Mouse (Mus musculus) left cerebral cortex, adult 11 months (tissue): ENCODE results near the gene Actr3b.
"Not testable (repeated sequence)": the region's sequence is repeated elsewhere in the genome, so short reads cannot be mapped to it uniquely, and the experiment has no call there.

ENCODE experiments used
- DNase-seq: peaks from one replicate; pipeline ENCODE4 v3.0.0; 2022; ENCODE audit warnings: low spot score

Actr3b gene

DNA sequence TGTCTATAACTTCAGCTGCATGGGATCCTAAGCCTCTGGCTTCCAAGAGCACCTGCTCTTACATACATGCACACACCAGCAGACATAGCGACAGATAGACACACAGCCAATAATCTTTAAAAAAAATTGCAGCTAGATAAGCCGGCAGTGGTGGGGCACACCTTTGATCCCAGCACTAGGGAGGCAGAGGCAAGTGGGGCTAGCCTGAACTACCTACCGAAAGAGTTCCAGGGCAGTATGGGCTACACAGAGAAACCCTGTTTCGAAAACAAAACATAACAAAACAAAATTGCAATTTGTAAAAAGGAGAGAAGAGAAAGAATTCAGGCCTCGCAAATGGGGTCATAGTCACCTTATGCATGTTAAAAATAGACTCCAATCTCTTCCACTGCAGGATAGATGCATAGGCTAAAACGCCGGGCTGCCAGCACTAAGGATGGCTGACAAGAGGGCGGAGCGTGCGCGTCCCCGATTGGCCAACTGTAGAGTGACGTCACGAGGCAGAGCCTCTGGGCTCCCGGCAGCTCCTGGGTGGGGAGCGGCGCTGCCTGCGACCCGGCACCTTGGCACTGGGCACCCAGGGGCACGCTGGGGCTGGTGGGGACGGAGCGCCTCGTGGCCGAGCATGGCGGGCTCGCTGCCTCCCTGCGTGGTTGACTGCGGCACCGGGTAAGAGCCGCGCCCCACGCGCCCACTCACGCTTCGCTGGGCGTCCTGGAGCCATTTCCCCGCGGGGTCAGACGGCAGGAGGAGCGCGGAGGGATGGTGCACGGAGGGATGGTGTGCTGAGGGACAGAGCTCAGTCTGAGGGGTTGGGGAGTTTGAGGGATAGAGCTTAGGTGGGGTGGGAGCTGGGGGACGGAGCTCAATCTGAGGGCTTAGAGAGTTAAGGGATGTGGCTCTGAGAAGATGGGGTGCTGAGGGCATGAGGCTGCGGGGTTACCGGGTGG, at the start of gene Actr3b:
Gene Actr3b, plus strand, starts transcription at position 538 of the 950 bp plus-strand sequence.
- peak; percentile 85 for DNase-seq

DNA sequence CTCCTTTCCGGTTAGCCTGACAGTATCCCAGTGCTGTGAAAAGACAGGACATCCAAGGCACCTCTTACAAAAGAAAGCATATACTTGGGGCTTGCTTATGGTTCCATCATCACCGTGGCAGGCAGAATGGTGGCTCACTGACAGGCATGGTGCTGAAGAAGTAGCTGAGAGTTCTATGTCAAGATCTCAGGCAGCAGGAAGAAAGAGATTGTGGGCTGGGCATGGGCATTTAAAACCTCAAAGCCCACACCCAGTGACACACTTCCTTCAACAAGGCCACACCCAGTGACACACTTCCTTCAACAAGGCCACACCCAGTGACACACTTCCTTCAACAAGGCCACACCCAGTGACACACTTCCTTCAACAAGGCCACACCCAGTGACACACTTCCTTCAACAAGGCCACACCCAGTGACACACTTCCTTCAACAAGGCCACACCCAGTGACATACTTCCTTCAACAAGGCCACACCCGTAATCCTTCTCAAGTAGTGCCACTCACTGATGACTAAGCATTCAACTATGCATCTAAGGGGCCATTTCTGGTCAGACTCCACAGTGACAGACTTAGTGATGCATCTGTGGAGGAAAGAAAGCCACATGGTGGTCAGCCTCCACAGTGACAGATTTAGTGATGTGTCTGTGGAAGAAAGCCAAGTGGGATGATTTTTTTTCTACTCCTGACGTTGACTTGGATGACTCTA, 46.6 kb upstream of the Actr3b start:
- not testable (repeated sequence) for DNase-seq

DNA sequence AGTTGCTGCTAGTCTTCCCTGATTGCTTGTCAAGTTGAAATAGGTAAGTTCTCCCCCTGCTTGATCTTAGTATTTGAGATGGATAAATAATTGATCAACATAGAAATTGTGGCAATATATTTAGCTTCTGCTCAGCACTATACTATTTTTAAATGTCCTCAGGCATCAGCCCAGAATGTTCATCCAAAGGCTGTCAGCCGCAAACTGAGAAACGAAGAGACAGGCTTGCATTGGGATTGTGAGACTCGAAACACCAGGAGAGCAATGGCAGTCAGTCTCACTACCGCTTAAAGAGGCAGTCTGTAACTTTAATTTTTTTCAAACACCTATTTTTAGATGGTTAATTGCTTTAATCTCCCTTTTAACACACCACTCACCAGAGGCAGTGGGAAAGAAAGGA, 40.4 kb upstream of the Actr3b start:
- no peak for DNase-seq

DNA sequence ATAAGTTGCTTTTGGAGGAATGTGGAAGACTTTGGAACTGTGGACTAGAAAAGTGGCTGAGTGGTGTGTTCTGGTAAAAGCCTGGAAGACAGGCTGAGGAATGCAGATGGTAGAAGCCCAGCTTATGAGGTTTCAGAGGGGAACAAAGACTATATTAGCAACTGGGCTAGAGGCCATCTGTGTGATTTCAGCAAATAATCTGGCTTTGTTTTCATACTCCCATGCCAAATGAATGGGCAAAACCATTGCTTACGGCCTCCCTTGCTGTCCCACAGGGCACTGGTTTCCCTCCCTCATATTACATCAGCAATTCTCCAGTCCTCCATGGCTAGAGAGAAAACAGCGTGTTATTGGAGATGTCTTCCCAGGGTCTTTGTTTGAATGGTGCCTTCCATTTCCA, 36.8 kb upstream of the Actr3b start:
- DNase-seq: no peak

DNA sequence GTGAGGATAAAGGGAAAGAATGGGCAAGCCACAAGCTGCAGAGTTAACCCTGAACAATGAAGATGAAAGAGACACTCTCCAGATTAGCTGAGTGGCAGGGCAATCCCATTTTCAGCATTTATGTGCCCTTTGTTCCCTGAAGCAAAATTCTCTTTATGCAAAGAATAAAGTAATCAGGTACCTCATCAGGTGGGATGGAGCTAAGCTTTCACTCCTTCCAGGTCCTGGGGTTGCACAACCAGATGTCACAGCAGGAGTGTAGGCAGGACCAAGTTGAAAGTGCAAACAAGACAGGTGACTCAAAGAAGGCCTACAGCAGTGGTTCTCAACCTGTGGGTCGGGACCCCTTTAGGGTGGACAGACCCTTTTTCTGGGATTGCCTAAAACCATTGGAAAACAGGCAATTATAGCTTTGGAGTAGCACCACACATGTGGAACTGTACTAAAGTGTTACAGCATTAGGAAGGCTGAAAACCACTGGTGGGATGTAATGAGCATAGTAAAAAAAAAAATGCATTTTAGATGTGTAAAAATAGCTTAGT, 35.6 kb upstream of the Actr3b start:
- DNase-seq: no peak

DNA sequence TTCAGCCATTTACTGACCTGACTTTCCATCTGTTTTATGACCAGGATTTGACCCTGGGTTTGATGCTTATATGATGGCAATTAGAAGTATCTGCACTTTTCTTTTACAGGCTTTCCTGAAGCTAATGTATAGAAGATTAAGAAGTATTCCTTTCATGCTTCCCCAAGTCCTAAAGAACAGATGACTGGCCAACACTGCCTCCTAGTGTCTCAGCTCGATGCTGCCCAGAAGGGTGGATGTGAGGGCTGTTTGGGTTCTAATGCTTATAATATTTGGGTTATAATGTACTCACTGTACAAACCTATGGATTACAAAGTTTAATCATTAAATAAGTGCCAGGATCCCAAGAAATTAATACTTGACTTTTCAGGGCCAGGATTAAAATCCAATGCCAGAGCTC, 25.5 kb upstream of the Actr3b start:
- no peak for DNase-seq

DNA sequence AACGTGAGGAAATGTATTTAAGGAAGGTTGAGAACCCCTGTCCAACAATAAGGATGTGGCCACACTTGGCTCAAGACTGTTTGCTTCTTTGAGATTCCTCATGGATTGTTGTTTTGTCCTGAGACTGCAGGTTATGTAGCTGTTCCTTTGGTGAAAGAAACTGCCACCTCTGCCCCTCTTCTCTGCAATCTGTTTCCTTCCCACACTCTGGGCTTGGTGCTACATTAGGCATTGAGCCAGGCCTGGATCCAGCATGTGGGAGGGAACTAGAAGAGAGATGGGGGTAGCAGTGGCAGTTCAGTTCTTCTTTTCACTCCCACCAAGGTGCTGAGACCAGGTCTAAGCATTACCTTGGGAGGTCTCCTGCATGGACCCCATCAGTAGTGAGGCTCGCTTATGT, 23.9 kb upstream of the Actr3b start:
- DNase-seq: no peak

DNA sequence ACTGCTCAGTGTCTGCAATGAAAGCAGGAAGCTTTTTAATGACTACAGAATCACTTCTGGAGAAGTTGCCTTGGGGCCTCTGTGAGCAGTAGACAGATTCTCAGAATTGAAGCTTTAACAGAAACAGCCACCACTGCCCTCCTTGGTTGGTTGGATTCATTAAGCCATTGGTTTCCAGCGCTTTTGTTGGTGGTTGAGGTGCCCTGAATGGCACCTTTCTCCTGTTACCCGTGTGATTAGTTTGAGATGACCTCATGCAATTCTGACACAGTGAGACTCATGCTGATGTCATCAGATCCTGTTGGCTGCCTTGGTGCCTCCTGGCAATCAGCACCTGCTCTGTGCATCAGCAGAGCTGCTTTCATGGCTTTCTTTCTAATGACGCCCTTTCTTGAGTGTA, 21.3 kb upstream of the Actr3b start:
- DNase-seq: no peak

DNA sequence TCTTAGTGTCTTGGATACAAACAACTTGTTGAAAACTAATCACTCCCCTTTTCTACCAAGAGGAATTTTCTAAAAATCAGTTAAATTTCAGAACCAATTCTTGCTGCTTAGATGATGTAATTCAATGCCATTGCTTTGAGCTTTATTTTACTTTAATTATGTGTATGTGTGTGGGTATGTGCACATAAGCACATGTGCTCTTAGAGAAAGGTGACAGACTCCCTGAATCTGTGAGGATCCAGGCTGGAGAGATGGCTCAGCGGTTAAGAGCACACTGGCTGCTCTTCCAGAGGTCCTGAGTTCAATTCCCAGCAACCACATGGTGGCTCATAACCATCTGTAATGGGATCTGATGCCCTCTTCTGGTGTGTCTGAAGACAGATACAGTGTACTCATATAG, 20.9 kb upstream of the Actr3b start:
- not testable (repeated sequence) for DNase-seq

DNA sequence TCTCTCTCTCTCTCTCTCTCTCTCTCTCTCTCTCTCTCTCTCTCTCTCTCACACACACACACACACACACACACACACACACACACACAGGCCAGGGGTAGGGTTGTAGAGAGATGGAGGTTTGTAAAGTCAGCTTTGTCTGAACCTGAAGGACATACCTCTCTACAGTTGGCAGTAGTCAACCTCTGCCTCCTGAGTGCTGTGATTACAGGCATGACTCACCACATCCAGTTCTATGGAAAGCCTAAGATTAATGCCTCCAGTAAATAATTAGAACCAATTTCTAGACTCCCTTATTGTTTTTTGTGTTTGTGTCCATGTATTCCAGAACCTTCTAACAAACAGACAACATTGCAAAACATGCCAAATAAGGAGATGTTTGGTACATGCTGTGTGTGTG, 11.9 kb upstream of the Actr3b start:
- DNase-seq: no peak

DNA sequence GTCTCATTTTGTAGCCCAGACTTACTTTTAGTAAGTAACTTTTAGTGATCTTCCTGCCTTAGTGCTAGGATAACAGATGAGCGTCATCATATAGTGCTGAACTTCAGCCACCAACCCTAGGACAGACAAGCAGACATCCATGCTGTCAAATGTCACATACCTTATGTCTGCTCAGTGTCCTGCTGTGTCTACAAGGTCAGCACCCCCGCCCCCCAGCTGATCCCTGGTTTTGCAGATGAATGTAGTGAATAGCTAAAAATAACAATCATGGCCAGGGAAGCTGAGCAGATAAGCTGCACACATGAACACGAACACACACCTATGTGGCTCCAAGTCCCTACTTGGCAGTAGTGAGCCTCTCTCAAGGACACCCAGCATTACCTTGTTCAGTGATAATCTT, 11.2 kb upstream of the Actr3b start:
- no peak for DNase-seq

DNA sequence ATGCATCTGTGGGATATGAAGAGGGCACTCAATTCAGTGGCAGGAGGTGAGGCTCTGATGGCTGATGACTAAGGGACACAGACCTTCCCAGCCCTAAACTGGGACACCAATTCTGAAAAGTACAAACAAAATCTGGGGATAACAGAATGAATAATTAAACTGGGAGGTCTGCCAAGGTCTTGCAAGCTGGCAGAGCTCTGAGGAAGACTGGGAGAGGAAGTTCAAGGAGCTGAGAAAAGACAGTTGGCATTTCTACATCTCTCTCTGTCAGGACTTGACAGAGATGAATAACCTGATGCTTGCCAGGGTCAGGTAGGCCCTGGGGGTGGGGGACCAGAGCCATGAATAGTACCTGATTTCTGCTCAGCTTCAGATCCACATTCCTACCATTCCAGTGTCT, 8.2 kb upstream of the Actr3b start:
- no peak for DNase-seq

DNA sequence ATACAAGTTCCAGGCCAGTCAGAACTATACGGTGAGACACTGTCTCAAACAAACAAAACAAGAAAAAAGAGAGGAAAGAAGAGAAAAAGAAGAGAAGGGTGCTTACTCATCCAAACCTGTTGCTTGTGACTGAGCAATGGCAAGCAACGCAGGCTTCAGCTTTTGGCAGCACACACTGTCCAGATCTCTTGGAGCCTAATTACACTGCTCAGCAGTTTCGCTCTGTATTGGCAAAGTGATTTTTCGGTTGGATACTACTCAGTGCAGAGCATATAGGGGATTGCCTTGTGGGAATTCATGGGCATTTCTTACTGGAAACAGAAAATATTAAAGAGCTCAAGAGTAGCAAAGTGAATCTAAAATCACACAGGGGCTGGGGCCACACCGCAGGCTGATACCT, 6.9 kb upstream of the Actr3b start:
- no peak for DNase-seq

DNA sequence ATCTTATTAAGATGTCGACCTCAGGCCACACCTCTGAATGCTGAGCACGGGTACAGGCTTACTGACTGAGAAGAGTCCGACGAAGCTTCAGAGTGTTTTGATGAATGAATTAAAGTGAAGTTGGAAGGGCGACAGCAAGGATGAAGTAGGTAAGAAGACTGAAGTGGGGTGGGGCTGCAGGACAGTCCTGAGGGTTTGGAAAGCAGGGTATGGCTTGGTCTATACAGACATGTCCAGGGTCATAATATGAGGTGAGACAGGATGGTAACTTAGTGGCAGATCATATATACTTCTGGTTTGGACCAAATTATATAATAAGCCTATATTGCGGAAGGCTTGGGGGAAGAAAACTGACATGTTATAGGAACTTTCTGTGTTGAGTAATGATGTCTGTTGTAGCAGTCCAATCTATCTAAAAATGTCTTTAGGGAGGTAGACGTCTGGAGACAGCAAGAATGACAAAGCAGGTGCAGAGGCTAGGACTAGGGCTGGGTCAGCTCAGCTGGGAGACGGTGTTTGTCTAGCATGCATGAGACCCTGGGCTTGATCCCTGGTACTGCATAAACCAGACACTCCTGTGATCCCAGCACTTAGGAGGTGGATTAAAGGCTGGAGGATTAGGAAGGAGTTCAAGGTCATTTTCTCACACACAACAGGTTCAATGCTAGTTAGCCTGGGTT, 6.1 kb upstream of the Actr3b start:
- no peak for DNase-seq

DNA sequence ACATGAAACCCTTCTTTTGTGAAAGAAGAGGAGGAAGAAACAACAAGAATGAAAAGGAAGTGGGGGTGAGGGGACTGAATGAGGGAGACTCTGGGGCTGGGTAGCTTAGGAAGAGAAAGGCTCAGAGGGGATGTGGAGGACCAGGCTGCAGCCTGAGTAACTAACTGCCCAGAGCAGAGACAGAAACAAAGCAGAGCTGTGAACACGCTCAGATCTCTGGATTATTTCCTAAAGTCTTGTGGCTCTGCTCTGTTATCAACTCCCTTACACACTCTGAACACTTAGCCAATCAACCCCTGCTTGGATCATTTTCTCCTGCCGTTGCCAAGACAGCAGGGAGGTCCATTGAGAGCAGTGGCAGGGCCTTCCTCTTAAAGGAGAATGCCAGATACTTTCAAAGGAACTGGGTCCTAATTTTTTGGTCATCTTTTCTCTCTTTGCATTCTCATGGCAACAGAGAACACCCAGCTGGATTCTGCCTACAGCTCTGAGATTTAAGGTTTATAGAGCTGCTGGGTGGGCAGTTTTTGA, 5.5 kb upstream of the Actr3b start:
- no peak for DNase-seq

DNA sequence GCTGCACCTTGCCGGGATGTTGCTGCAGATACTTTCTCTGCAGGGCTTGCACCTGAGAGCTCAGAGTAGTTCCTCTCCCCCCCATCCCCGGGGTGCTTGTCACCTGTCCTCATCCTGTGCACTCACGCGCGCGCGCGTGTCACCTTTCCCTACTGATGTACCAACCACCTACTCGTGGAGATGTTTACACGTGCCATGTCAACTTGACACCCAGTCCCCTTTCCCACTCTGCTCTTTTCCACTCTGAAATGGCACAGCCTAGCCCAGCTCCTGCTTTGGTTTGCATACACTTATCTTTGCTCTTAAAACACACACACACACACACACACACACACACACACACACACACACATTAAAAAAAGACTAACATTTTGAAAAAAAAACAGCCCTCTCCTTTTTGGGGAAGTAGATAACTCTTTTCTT, 624 bp downstream of the Actr3b start:
- DNase-seq: no peak

DNA sequence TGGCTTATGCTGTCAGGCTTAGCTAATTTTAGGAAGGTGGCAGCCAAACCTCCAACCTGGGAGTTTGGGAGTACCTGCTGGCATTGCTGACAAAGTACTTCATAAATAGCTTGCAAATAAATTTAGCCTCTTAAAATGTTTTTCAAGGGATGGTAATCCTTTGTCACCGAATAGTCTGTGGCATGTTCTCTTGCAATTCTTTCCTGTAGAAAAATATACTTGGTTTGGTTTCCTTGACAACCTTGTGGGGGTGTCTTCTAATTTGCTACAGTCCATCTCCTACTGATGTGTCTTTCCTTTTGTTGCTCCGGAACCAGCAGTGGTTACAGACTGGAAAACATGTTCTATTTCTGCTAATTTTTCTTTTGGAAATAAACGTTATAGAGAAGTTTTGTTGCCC, 1.1 kb downstream of the Actr3b start:
- DNase-seq: no peak

DNA sequence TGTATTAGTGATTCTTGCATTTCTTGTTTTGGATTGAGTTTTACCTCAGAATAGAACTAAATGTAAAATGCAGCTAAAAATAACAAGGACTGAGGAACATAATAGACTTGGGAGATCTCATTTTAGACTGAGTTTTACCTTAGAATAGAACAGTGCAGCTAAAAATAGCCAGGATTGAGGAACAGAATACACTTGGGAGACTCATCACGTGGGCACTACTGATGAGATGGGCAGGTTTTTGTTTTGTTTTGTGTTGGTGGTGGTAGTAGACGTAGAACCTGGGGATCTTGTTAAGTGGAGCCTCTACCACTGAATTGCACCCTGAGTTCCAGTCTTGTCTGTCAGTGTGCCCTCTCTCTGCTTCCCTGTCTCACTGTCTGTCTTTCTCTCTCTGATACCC, 2.1 kb downstream of the Actr3b start:
- no peak for DNase-seq

DNA sequence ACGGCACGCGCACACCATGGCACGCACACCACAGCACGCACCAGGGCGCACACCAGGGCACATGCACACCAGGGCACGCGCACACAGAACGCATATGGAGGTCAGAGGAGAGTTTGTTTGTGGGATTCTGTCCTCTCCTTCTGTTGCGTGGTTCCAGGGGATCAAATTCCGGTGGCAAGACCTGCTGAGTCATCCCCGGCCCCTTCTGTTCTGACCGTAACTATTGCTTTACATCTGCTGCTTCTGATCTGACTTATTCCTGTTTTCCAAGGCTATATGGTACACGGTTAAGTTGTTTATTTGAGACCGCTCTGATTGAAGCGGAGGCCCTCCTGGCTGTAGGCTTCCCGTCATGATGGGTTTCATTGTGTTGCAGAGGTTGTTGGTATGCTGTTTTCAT, 9.2 kb downstream of the Actr3b start:
- no peak for DNase-seq

DNA sequence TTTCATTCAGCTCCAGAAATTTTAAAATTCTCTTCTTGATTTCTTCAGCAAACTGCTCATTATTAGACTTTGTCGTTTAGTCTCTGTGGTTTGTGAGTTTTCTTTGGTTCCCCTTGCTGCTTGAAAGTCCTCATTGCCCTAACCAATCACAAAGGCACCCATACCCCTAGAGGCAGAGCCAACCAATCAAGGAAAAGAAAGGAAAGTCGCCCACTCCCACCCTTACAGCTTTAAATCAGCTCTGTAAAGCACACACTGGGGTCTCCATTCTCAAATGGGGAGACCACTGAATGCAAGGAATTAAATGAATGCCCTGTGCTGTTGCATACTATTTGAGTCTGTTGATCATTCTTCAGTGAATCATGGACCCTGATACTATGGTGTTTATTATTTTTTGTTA, 9.6 kb downstream of the Actr3b start:
- no peak for DNase-seq

DNA sequence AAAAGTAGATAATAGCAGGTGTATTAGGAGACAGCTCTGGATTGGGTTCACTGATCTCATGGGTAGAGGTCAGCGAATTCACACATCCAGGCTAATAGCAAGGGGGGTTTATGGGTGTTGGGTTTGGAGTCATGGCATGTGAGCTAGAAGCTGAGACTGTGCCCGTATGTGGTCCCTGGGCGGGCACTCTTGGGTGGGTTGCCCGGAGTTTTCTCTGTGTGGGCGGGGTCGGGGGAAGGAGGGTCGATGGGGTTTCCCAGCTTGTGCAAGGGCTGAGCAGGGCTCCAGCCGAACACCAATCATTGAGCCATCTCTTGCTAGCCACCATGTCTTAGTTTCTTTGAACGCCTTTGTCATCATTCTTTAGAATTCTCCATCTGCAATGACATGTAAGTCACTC, 12.7 kb downstream of the Actr3b start:
- no peak for DNase-seq
